1 mouse cellular context compared by ENCODE assay signal in the genomic region with DNA sequence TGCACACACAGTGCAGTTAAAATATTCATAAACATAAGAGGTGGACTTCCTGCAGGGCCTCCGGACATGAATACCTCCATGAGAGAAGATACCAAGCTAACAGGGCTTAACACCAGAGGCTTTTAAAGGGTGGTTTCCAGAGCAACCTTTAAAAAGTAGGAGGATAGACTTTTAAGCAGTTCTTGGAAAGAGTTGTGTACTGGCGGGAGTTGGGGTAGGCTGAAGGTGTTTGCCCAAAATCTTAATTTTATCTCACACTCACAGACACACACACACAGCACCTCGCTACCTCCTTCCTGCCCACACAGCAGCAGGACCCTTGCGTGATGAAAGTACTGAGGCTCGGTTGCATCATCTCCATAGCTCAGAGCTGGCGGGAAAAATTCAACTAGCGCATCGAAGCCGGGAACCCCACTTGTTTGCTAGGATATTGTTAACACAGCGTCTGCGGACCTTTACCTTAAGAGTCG.
TF ChIP-seq lines count a peak whose summit lies in the region.

No protein-coding gene starts in this region.

TF ChIP-seq in CH12.LX, 34 proteins besides CTCF, POLR2A, EP300 and RAD21 (continued from another document):
- TF ChIP-seq KAT2A (IDR thresholded peaks at IDR 0.05; ENCODE audit: insufficient replicate concordance, low read length) (peak; percentile 49; the same call in 1 of the 2 replicates), ZMIZ1 (IDR thresholded peaks at IDR 0.05; ENCODE audit: low read depth, low read length) (peak; percentile 27; the same call in 1 of the 2 replicates), E2F4 (IDR thresholded peaks at IDR 0.05; ENCODE audit: insufficient replicate concordance, low read depth, low read length) (peak; percentile 90; the same call in 1 of the 2 replicates), SMC3 (IDR thresholded peaks at IDR 0.05; ENCODE audit: low read depth, low read length) (no peak), BHLHE40 (IDR thresholded peaks at IDR 0.05; ENCODE audit: low read depth, low read length) (no peak), HCFC1 (IDR thresholded peaks at IDR 0.05; ENCODE audit: low read depth, low read length) (no peak), TCF12 (IDR thresholded peaks at IDR 0.05; ENCODE audit: low read depth, low read length) (no peak), CHD1 (IDR thresholded peaks at IDR 0.05; ENCODE audit: low read depth, low read length) (peak; percentile 64), IRF4 (IDR thresholded peaks at IDR 0.05; ENCODE audit: low read depth, low read length) (peak; percentile 7; the same call in 1 of the 2 replicates)
